Mouse (Mus musculus) midbrain, postnatal 0 days (tissue): ENCODE data around the gene Galnt4. TPM values are rescaled to one million over a fixed set of nuclear protein-coding genes. Genes with fewer than 3 reads are reported as not detected.

ENCODE experiments used
- ATAC-seq: fragments of 200-750 bp; cut with Nextera tagmentation; 2 replicates; pipeline ENCODE4 v1.8.0; 2017; ENCODE audit warnings: moderate number of reproducible peaks, mild to moderate bottlenecking, moderate TSS enrichment, moderate library complexity; ENCODE audit not compliant: low FRiP score
- DNase-seq: peaks from one replicate; pipeline ENCODE4 v3.0.0-alpha.2; 2015; ENCODE audit warnings: low spot score
- H3K27ac ChIP-seq: fragments of 300-500 bp; sonication (generic); 2 replicates; pipeline ENCODE4 v1.5.1; 2014; ENCODE audit warnings: low read depth, mild to moderate bottlenecking, low read length, mixed read lengths
- H3K27me3 ChIP-seq: fragments of 300-500 bp; sonication (generic); 2 replicates; pipeline ENCODE4 v1.6.1; 2014; ENCODE audit warnings: low read length, control low read depth, mixed read lengths; ENCODE audit not compliant: insufficient read depth
- H3K36me3 ChIP-seq: fragments of 300-500 bp; sonication (generic); 2 replicates; pipeline ENCODE4 v1.6.1; 2014; ENCODE audit warnings: low read length, control low read depth, mixed read lengths; ENCODE audit not compliant: insufficient read depth
- H3K4me1 ChIP-seq: fragments of 300-500 bp; sonication (generic); 2 replicates; pipeline ENCODE4 v1.6.1; 2014; ENCODE audit warnings: mild to moderate bottlenecking, control low read depth, antibody characterized with exemption, low read length, mixed read lengths; ENCODE audit not compliant: insufficient read depth
- H3K4me2 ChIP-seq: fragments of 300-500 bp; sonication (generic); 2 replicates; pipeline ENCODE4 v1.6.1; 2014; ENCODE audit warnings: low read depth, mild to moderate bottlenecking, low read length, mixed read lengths; ENCODE audit not compliant: poor library complexity, severe bottlenecking
- H3K4me3 ChIP-seq: fragments of 300-500 bp; sonication (generic); 2 replicates; pipeline ENCODE4 v1.5.1; 2014; ENCODE audit warnings: low read depth, mild to moderate bottlenecking, low read length, moderate library complexity
- H3K9ac ChIP-seq: fragments of 300-500 bp; sonication (generic); replicated peaks from 2 replicates; pipeline ENCODE4 v1.6.1; 2014; ENCODE audit warnings: mild to moderate bottlenecking, low read length, moderate library complexity, mixed read lengths; ENCODE audit not compliant: poor library complexity, severe bottlenecking
- H3K9me3 ChIP-seq: fragments of 300-500 bp; sonication (generic); 2 replicates; pipeline ENCODE4 v1.6.1; 2016; ENCODE audit warnings: low read length, control low read depth
- CTCF ChIP-seq: IDR thresholded peaks from 2 replicates; pipeline ENCODE4 v1.5.1; 2016; ENCODE audit warnings: antibody characterized with exemption, mild to moderate bottlenecking
- WGBS: fragments of 180-500 bp; shearing (Covaris S2); extraction: QIAGEN DNeasy Blood & Tissue Kit; methylation state at CpG from one replicate; pipeline ENCODE4 v1.1.7; 2014; 5-methylcytosine and 5-hydroxymethylcytosine counted together
- polyA plus RNA-seq: library from polyadenylated mRNA; unstranded; fragments of >200 nt; fragmentation: Nextera tagmentation; extraction: Ambion mirVana; gene quantifications from 2 replicates; pipeline ENCODE4 v1.2.1, GENCODE M21; 2015
- total RNA-seq: library from RNA; depleted of rRNA; stranded (reverse); fragments of >200 nt; gene quantifications from 2 replicates; pipeline ENCODE4 v1.2.3, GENCODE M21; 2014

The Galnt4 gene
- total and polyA plus RNA-seq, 2 experiments from 2014 or later, result 2.4 to 4.1 TPM

DNA sequence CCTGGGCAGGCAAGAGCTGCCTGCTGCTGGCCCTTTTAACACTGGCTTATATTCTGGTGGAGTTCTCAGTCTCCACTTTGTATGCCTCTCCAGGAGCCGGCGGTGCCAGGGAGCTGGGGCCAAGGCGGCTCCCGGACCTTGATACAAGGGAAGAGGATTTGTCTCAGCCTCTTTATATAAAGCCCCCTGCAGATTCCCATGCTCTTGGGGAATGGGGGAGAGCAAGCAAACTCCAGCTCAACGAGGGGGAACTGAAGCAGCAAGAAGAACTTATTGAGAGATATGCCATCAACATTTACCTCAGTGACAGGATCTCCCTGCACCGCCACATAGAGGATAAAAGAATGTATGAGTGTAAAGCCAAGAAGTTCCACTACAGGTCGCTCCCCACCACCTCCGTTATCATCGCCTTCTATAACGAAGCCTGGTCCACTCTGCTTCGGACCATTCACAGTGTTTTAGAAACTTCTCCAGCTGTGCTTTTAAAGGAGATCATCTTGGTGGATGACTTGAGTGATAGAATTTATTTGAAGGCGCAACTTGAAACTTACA is 548 bp downstream of the Galnt4 start:
- Histone ChIP-seq H3K4me1 (no peaks in the 10 kb centered on the region; the same call in 1 of the 2 replicates), H3K27ac (no peak overlapping the region), H3K9me3 (no peaks in the 10 kb centered on the region), H3K4me3 (peak overlapping the region; percentile 99), H3K4me2 (peak overlapping the region; percentile 92), H3K27me3 (no peaks in the 10 kb centered on the region), H3K36me3 (no peaks in the 10 kb centered on the region; the same call in 1 of the 2 replicates), H3K9ac (no peak overlapping the region; the same call in 1 of the 2 replicates)
- WGBS, result 40% methylated on average over 12 of the region's 12 CpGs
- TF ChIP-seq CTCF, result peak; percentile 26
- DNase-seq (no peak), ATAC-seq (no peak)

GRCm38 (mm10) chr10:99113533-99113932 is 5.6 kb downstream of the Galnt4 start:
- no peaks in the 10 kb centered on the region for H3K9me3 ChIP-seq
- no peaks in the 10 kb centered on the region for H3K27me3 ChIP-seq
- 51% methylated on average over 3 of the region's 3 CpGs for WGBS
- no peak overlapping the region for H3K9ac ChIP-seq
- H3K36me3 ChIP-seq, result no peaks in the 10 kb centered on the region; the same call in 1 of the 2 replicates
- H3K4me1 ChIP-seq, result no peaks in the 10 kb centered on the region; the same call in 1 of the 2 replicates
- DNase-seq (no peak), ATAC-seq (no peak)
- TF ChIP-seq CTCF, result no peak
- H3K4me3 ChIP-seq, result no peak overlapping the region
- H3K27ac ChIP-seq, result no peak overlapping the region
- no peak overlapping the region for H3K4me2 ChIP-seq

DNA sequence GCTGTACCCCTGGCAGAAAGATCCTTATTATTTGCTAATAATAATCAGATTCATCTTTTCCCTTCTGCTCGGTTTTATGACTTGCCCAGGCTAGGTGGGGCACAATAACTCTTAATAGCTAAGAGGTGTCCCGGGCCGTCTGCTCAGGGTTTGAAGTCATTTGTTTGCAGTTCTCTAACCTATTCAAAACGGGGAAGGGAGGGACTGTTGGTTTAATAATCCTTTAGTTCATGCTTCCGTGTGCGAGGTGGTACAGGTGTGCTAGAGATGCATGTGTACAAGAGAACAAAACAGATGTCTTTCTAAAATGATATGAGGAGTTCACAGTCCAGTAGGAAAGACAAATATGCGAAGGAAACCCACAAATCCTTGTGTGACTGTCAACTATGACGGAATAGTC is 6.3 kb downstream of the Galnt4 start:
- Histone ChIP-seq H3K4me3 (no peak overlapping the region), H3K36me3 (no peaks in the 10 kb centered on the region; the same call in 1 of the 2 replicates)

DNA sequence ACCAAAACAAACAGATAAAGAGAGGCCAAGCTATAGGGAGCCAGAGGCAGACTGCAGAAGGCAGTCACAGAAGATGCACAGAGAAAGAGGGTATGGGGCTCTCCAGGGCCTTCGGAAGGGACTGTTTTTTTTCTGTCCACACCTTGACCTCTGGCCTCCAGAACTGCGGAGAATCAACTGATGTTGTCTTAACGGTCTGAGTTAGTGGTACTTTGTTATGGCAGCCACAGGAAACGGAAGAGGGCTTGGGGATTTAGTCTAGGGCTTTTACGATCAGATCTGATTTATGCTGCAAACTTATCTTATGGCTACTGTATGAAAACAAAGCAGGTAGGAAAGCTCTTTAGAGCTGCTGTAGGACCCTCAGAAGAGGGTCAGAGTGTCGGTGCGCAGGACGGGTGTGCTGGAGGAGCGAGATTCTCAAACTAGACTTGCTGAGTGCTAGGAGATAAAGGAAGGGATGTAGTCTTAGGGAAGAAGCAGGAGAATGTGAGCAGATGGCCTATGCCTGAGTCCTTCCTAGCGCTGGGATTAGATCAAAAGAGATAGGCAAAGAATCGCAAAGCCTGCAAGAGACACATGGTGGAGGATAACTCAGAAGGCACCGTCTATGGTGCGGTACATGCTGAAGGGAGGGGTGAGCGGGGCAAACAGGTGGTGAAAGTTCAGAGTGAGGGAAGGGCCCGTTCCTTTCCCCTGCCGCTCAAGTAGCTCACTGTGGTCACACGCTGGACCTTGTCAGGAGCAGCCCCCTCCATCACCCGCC is 7.7 kb downstream of the Galnt4 start:
- H3K27ac ChIP-seq, result no peak overlapping the region
- no peaks in the 10 kb centered on the region for H3K9me3 ChIP-seq
- no peaks in the 10 kb centered on the region; the same call in 1 of the 2 replicates for H3K4me1 ChIP-seq
- no peak overlapping the region for H3K9ac ChIP-seq
- H3K4me2 ChIP-seq, result no peak overlapping the region
- H3K4me3 ChIP-seq, result no peak overlapping the region
- TF ChIP-seq CTCF, result no peak
- ATAC-seq, result no peak
- H3K36me3 ChIP-seq, result no peaks in the 10 kb centered on the region; the same call in 1 of the 2 replicates
- no peak for DNase-seq
- 71% methylated on average over 18 of the region's 18 CpGs for WGBS
- H3K27me3 ChIP-seq, result no peaks in the 10 kb centered on the region

More for the DNA sequence above, 6.3 kb downstream of the Galnt4 start:
- Histone ChIP-seq H3K27me3 (no peaks in the 10 kb centered on the region), H3K9me3 (no peaks in the 10 kb centered on the region), H3K4me2 (no peak overlapping the region), H3K9ac (no peak overlapping the region), H3K4me1 (no peaks in the 10 kb centered on the region; the same call in 1 of the 2 replicates), H3K27ac (no peak overlapping the region)
- no peak for TF ChIP-seq CTCF
- ATAC-seq, result no peak
- WGBS, result 82% methylated on average over 8 of the region's 8 CpGs
- DNase-seq, result no peak

DNA sequence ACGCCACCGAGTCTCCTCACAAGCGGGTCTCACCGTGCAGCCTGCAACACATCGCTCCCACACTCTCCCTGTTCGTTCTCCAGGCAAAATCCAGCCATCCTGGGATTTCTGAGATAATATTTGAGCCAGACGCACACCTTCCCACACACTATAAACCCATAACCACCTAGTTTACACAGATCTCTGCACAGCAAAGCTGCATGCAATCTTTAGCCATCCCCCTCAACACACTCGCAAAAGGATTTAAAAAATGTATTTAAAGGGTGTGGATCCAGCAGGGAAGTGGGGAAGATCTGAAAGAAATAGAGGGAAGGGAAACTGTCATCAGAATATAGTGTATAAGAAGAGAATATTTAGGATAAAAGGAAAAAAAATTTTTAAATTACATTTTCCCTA is 8.3 kb downstream of the Galnt4 start:
- 80% methylated on average over 8 of the region's 8 CpGs for WGBS
- no peaks in the 10 kb centered on the region; the same call in 1 of the 2 replicates for H3K36me3 ChIP-seq
- H3K4me3 ChIP-seq, result no peak overlapping the region
- no peaks in the 10 kb centered on the region for H3K27me3 ChIP-seq
- no peak overlapping the region for H3K4me2 ChIP-seq
- ATAC-seq (no peak), DNase-seq (no peak)
- TF ChIP-seq CTCF, result no peak
- H3K9me3 ChIP-seq, result no peaks in the 10 kb centered on the region
- no peak overlapping the region for H3K9ac ChIP-seq
- H3K27ac ChIP-seq, result no peak overlapping the region
- no peaks in the 10 kb centered on the region; the same call in 1 of the 2 replicates for H3K4me1 ChIP-seq
